Mouse (Mus musculus) inflammation-experienced regulatory T-cells, adult 6 months (primary cell): ENCODE data around the gene Gm49354. TPM values are rescaled to one million over a fixed set of nuclear protein-coding genes. Genes with fewer than 3 reads are reported as not detected.
"Not testable (repeated sequence)": the region's sequence is repeated elsewhere in the genome, so short reads cannot be mapped to it uniquely, and the experiment has no call there.

ENCODE experiments used
- ATAC-seq: one replicate; pipeline ENCODE4 v1.8.0; 2017
- polyA plus RNA-seq, 3 experiments: library from polyadenylated mRNA; unstranded; fragments of 100-300 nt; shearing (Covaris generic); gene quantifications; one replicate each; pipeline ENCODE4 v1.2.1; 2017

The Gm49354 gene
- polyA plus RNA-seq, 3 experiments from 2014 or later, result not detected

- no peak for ATAC-seq
These were observed 15.1 kb downstream of the Gm49354 start for GRCm38 (mm10) chr13:59766786-59767515.

DNA sequence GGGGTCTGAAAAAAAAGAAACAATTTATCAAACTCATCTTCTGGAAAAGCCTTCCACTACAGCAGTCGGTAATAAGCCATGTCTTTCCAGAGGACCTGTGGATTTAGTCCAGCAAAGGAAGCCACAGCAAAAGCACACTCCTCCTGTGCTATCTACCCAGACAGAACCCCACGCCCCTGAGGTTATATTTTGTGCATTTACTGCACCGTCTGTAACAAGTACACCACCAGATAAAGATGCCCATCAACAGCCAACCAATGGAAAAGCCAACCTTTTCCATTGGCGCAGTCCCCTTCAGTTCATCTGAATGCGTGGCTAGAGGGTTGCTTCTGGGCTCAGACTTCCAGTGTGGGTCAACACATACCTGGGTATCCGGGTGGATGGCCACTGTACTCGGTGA lies 19.3 kb downstream of the Gm49354 start:
- no peak for ATAC-seq

DNA sequence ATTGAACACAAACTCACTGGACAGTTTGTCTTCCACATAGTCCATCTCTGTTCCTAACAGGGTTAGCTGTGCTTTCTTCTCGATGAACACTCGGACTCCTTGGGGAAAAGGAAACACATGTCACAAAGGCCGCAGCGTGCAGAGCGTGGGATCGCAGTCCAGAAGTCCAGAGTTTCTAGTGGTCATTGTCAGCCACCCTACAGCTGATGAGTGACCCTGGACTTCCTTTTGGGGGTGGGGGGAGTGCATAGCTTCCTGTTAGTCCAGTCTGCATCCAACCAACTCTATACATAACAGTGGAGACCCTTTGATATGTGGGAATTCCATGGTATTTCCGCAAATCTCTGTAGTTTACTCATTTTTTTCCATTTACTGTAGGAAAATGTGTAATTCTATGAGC lies 25.1 kb downstream of the Gm49354 start:
- ATAC-seq, result no peak

DNA sequence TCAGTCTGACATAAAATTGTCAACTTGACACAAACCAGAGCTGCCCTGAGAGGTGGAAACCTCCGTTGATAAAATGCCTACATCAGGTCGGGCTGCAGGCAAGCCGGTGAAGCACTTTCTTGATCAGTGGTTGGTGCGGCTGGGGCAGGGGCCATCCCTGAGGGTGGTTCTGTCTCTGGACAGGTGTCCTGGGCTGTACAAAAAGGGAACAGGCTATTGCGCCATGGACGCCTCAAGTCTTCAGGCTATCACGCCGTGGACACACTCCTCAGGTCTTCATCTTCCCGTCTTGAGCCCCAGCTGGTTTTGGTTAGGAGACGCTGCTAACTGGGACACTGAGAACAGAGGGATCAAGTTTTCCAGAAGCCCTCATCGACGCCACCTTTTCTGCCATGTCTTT lies 31.7 kb downstream of the Gm49354 start:
- no peak for ATAC-seq

DNA sequence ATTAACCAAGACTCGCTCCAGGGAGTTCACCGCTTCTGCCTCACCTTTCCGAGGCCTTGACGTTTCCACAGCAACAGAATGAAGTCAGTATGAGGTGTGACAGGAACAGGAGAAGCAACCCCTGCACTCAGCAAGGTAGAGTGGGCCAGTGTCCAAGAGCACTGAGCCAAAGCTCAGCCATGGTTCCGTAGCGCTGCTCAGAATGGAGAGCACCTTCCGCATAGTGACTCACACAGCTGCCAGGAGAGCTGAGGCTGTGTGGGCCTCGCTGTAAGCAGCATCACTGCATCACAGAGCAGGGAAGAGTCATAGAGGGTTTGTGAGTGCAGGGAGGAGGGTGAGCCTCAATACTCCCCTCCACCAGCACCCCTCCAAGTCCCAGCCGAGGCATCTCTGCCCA lies 35.3 kb downstream of the Gm49354 start, which contains the start of gene 1700014D04Rik:
TSS of gene 1700014D04Rik (minus strand) at position 42 of the 400 bp plus-strand sequence.
- ATAC-seq, result no peak

DNA sequence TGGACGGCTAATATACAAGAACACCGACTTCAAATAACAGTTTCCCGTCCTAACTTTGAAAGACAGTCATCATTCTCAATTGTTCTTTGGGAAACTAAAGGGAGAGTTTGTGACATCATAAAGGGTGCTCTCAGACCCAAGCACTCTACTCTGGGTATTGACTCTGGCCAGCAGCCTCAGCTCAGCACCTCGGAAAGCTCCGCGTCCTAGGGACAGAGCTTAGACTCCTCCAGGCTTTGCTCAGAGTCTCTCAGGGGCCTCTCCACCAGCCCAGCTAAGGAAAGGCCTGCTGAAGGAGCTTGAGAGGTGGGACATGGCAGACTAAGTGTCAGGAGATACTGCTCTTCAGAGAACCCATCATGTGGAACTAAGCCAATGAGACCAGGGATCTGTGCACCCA lies 35.9 kb downstream of the Gm49354 start:
- no peak for ATAC-seq

GRCm38 (mm10) chr13:59745462-59745861 lies 36.6 kb downstream of the Gm49354 start:
- ATAC-seq, result no peak

DNA sequence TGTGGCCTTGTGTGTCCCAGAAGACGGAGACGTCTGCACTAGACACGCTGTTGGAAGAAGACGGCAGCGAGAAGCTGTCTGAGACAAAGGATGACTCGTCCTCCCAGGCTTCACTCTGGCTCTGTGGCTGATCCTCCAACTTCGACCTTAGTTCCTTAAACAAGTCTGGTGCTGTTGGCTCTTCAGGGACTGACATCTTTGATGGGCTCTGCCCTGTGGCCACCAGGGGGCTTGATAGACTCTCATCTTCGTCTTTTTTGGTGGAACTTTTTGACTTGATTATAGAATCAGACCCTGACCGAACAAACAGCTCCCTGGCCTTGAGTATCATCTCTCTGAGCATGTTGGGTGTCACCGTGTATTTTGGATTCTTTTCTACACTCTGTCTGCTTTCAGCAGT lies 40.3 kb downstream of the Gm49354 start:
- no peak for ATAC-seq

DNA sequence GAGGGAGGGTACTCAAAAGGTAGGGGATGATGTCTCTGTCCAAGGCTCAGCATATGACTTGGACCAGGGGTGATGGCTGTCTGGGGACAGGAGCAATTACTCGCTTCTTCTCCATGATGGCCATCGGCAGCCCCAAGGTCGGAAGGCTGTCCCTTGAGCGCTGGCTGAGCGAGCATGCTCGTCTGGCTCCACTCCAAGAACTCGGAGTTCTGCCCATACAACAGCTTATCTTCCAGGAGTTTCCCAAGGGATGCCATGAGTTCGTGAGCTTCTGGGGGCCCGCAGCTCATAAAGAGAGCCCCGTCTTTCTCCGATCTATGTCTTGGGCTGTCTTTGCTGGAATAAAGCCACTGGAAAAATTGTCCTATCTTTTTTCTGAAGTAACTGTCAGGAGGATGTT lies 40.9 kb downstream of the Gm49354 start:
- no peak for ATAC-seq

- no peak for ATAC-seq
These were observed 42.6 kb downstream of the Gm49354 start for GRCm38 (mm10) chr13:59739397-59739796.

GRCm38 (mm10) chr13:59738455-59738854 lies 43.6 kb downstream of the Gm49354 start:
- no peak for ATAC-seq

GRCm38 (mm10) chr13:59735190-59735589 lies 46.9 kb downstream of the Gm49354 start:
- ATAC-seq, result no peak

- not testable (repeated sequence) for ATAC-seq
These were observed 47.7 kb downstream of the Gm49354 start for GRCm38 (mm10) chr13:59734347-59734746.

DNA sequence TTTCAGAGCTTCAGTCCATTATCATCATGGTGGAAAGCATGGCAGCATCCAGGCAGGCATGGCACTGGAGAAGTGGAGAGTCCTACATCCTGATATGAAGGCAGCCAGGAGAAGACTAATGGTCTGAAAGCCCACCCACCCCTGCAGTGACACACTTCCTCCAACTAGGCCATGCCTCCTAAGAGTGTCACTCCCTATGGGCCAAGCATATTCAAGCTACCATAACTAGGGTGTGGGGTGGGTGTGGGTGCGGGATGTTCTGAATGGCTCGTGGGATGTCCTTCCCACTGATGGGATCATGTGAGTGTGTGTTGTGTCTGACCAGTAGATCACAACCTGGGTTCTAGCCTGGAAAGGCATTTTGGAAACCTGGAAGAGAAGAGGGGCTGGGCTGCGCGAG lies 48.1 kb downstream of the Gm49354 start:
- ATAC-seq, result no peak

- no peak for ATAC-seq
These were observed 50.4 kb downstream of the Gm49354 start, which contains the start of gene Spata31d1d for GRCm38 (mm10) chr13:59731652-59732051. Gene Spata31d1d, minus strand, starts transcription at chr13:59731752.

DNA sequence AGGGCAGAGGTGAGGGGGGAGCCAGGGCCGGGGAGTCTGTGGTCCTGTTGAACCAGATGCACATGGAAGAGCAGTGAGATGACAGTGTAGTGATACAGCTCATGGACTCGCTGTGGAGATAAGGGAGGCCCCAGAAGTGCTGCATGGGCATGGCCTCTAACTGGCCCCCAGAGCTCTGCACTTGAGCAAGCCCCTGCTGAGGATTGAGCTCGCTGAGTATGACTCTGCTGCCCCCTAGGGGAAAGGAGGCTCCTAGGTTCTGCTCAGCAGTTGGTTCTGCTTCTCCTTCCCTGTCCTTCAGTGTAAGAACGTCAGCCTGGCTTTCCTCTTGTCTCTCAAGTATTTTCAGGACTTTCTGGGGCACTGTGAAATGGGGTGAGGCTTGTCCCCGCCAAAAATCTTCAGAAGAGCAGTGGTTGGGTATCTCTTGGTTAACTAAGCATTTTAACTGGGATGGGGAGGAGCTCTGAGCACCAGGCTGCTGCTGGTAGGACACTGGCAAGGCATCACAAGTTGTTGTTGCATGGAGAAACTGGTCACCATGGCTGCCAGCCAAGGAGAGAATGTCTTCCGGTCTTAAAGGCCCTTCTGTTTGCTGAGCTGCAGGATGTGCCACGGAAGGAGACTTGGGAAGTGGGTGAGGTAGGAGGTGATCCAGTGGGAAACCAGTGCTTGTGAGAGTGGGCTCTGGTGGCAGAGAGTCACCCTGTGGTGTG lies 53.5 kb downstream of the Gm49354 start:
- peak; percentile 88 for ATAC-seq

GRCm38 (mm10) chr13:59726139-59726867 lies 55.7 kb downstream of the Gm49354 start:
- ATAC-seq, result no peak

GRCm38 (mm10) chr13:59722089-59722488 lies 60.0 kb downstream of the Gm49354 start:
- not testable (repeated sequence) for ATAC-seq

GRCm38 (mm10) chr13:59719475-59719874 lies 62.6 kb downstream of the Gm49354 start:
- ATAC-seq, result no peak

GRCm38 (mm10) chr13:59718857-59719440 lies 63.1 kb downstream of the Gm49354 start:
- ATAC-seq, result peak; percentile 41

DNA sequence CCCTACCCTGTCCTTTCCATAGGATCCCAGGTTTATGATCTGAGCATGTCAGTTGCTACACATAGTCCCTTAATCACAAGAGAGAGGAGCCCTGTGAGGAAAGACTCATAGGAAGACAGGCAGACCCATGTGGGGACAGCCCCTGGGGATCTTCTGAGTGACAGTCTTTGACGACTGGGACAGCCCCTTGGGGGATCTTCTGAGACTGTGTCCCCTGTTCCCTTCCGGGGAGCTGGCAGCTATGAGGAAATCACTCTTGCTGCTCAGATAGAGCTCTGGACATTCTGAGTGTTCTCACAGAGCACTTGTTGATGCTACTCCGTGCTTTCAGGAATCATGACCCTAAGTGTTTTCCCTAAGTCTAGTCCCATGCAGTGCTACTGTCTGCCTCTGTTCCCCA lies 68.3 kb downstream of the Gm49354 start:
- ATAC-seq, result peak; percentile 100

DNA sequence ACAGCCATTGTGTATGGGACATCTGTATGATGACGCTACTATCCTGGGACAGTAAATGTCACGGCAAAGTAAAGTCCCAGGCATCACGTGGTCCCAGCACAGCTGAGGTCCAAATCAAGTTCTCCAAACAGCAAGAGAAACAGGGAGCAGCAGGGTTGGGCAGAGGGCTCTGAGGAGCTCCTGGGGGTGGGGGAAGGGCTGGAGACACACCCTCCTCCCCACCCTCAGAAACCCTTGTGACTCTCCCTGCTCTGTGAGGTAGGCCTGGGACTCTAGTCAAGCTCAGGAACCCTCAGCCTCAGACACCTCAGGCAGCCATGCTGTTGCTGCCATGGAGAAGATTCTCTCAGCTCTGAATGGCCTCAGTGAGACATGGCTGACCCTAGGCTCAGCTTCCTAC lies 70.1 kb downstream of the Gm49354 start, which contains the start of gene Spata31d1b:
TSS of gene Spata31d1b (plus strand) at position 301 of the 400 bp plus-strand sequence.
- ATAC-seq, result not testable (repeated sequence)

DNA sequence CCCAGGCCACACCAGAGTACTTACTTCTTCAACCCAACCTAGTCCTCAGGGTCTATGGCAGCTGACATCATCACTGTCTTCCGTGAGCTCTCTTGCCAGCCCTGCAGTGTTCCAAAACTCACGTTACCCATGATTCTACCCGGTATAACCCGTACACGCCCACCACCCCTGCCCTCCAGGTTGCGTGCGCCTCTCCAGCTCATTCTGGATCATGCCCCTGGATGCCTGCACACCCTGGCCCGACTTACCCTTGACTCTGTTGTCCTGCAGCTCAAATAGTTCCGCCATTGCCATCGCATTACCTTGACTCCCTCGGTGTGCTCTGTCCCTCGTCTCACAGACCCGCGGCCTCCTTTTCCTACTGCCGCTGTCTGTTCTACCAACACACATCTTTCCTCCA lies 71.8 kb downstream of the Gm49354 start, which contains the start of gene Spata31d1a:
TSS of gene Spata31d1a (minus strand) at position 101 of the 400 bp plus-strand sequence.
- no peak for ATAC-seq
